Mouse (Mus musculus) liver, embryonic 16.5 days (tissue): ENCODE measurements around the gene Aqp5. TPM values are rescaled to one million over a fixed set of nuclear protein-coding genes. Genes with fewer than 3 reads are reported as not detected.

ENCODE experiments used
- ATAC-seq: fragments of 200-750 bp; cut with Nextera tagmentation; 2 replicates; pipeline ENCODE4 v1.8.0; 2017; ENCODE audit warnings: low read depth, mild to moderate bottlenecking, moderate number of reproducible peaks, moderate library complexity
- H3K27ac ChIP-seq: fragments of 300-500 bp; sonication (generic); 2 replicates; pipeline ENCODE4 v1.5.1; 2014; ENCODE audit warnings: mild to moderate bottlenecking, low read length
- H3K27me3 ChIP-seq: fragments of 300-500 bp; sonication (generic); 2 replicates; pipeline ENCODE4 v1.6.1; 2014; ENCODE audit warnings: low read depth, low read length, mixed read lengths; ENCODE audit not compliant: control insufficient read depth, insufficient read depth
- H3K36me3 ChIP-seq: fragments of 300-500 bp; sonication (generic); 2 replicates; pipeline ENCODE4 v1.6.1; 2014; ENCODE audit warnings: mild to moderate bottlenecking; ENCODE audit not compliant: control insufficient read depth, insufficient read depth
- H3K4me1 ChIP-seq: fragments of 300-500 bp; sonication (generic); 2 replicates; pipeline ENCODE4 v1.6.1; 2014; ENCODE audit warnings: low read depth, low read length, mixed read lengths; ENCODE audit not compliant: control insufficient read depth
- H3K4me2 ChIP-seq: fragments of 300-500 bp; sonication (generic); 2 replicates; pipeline ENCODE4 v1.6.1; 2014; ENCODE audit warnings: low read depth, low read length, mixed read lengths
- H3K4me3 ChIP-seq: fragments of 300-500 bp; sonication (generic); 2 replicates; pipeline ENCODE4 v1.5.1; 2014; ENCODE audit warnings: low read depth, mild to moderate bottlenecking, low read length
- H3K9ac ChIP-seq: fragments of 300-500 bp; sonication (generic); 2 replicates; pipeline ENCODE4 v1.6.1; 2014; ENCODE audit warnings: low read depth, low read length
- H3K9me3 ChIP-seq: fragments of 300-500 bp; sonication (generic); replicated peaks from 2 replicates; pipeline ENCODE4 v1.6.1; 2016; ENCODE audit warnings: low read length; ENCODE audit not compliant: control insufficient read depth
- WGBS: fragments of 180-500 bp; shearing (Covaris S2); extraction: QIAGEN DNeasy Blood & Tissue Kit; methylation state at CpG from one replicate; pipeline ENCODE4 v1.1.7; 2014; ENCODE audit not compliant: insufficient replicate concordance; 5-methylcytosine and 5-hydroxymethylcytosine counted together
- polyA plus RNA-seq: library from polyadenylated mRNA; unstranded; fragments of >200 nt; fragmentation: Nextera tagmentation; extraction: Ambion mirVana; gene quantifications from 2 replicates; pipeline ENCODE4 v1.2.1, GENCODE M21; 2015

The Aqp5 gene
- polyA plus RNA-seq, 1 experiment from 2014 or later: 0.07 TPM

DNA sequence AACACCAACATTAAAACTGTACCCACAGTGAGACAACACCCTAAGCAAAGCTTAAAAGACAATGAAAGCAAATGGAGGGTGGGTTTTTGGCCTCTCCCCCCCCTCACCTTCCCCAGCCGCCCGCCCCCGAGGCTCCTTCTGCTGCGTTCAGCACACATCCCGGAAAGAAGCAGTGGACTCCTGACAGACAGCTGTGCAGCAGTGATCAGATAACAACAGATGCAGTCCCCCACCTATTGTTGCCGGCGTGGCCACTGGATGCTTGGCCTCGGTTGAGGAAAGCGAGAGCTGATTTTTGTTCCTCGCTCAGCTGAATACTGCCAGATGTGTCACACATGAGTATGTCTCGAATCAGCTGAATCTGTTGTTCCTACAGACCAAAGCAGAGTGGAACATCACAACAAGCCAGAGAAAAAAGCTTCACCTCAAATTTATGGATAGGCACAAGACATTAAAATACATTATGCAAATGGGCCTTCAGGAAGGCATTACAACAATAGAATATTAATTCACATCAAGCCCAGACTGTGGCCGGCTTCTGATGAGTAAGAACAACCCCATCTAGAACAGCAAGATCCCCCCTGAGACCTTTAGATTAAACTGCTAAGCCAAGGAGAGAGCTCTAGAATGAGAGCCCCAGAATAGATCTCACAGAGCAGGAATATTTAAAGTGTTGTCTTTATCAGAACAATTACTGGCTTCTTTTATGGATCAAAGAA lies 47.0 kb downstream of the Aqp5 start:
- Histone ChIP-seq H3K36me3 (peaks cover 80% of the 10 kb centered on the region), H3K4me1 (no peaks in the 10 kb centered on the region), H3K9me3 (no peaks in the 10 kb centered on the region), H3K4me2 (no peak overlapping the region), H3K27me3 (no peaks in the 10 kb centered on the region), H3K9ac (no peak overlapping the region), H3K27ac (no peak overlapping the region), H3K4me3 (no peak overlapping the region)
- WGBS: 86% methylated on average over 12 of the region's 12 CpGs
- ATAC-seq: no peak

GRCm38 (mm10) chr15:99638124-99638485 lies 47.5 kb downstream of the Aqp5 start:
- H3K4me2 ChIP-seq: no peak overlapping the region
- no peak overlapping the region for H3K4me3 ChIP-seq
- no peak for ATAC-seq
- peaks cover 78% of the 10 kb centered on the region for H3K36me3 ChIP-seq
- H3K27me3 ChIP-seq: no peaks in the 10 kb centered on the region
- 88% methylated on average over 5 of the region's 5 CpGs for WGBS
- H3K27ac ChIP-seq: no peak overlapping the region
- no peaks in the 10 kb centered on the region for H3K4me1 ChIP-seq
- no peak overlapping the region for H3K9ac ChIP-seq
- no peaks in the 10 kb centered on the region for H3K9me3 ChIP-seq

- Histone ChIP-seq H3K9ac (no peak overlapping the region), H3K27ac (no peak overlapping the region), H3K9me3 (no peaks in the 10 kb centered on the region), H3K4me1 (peaks cover 8% of the 10 kb centered on the region), H3K4me3 (no peak overlapping the region), H3K27me3 (no peaks in the 10 kb centered on the region), H3K36me3 (peaks cover 37% of the 10 kb centered on the region), H3K4me2 (no peak overlapping the region)
- WGBS: 84% methylated on average over 6 of the region's 6 CpGs
- no peak for ATAC-seq
These were observed 52.0 kb downstream of the Aqp5 start for GRCm38 (mm10) chr15:99642622-99643021.

DNA sequence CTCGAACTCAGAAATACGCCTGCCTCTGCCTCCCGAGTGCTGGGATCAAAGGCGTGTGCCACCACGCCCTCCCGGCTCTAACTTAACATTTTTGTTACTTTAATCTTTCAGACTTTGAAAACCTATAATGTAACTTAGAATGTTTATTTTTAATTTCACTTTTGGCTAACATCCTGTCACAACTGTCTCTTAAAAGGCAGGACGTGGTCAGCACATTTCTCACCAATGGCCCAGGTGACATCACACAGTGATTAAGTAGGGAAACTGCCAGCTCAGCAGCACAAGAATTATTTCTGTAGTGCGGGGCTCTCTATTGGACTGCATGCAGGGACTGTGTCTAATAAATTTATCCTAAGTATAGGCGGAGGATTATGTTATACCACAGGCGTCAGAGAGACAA lies 53.2 kb downstream of the Aqp5 start:
- WGBS: 80% methylated on average over 10 of the region's 10 CpGs
- Histone ChIP-seq H3K27me3 (no peaks in the 10 kb centered on the region), H3K9me3 (no peaks in the 10 kb centered on the region), H3K4me2 (no peak overlapping the region), H3K36me3 (peaks cover 26% of the 10 kb centered on the region), H3K4me1 (peaks cover 14% of the 10 kb centered on the region), H3K4me3 (no peak overlapping the region), H3K9ac (no peak overlapping the region), H3K27ac (no peak overlapping the region)
- no peak for ATAC-seq

Other genes with a start within 250 kb of the Aqp5 start
- gene Fmnl3, start 220.3 kb upstream of the Aqp5 start, polyA plus RNA-seq: 2.9 and 3.0 TPM in 2 replicates
- 309 and 359 TPM in 2 replicates for gene Tmbim6, start 197.9 kb upstream of the Aqp5 start, polyA plus RNA-seq
- gene Nckap5l, start 133.0 kb upstream of the Aqp5 start, polyA plus RNA-seq: 0.57 and 0.92 TPM in 2 replicates
- 4.7 and 5.0 TPM in 2 replicates for gene Bcdin3d, start 116.1 kb upstream of the Aqp5 start, polyA plus RNA-seq
- gene Faim2, start 62.6 kb upstream of the Aqp5 start, polyA plus RNA-seq: 0.02 TPM in 1 of 2 replicates, not detected in the other
- not detected in 2 replicates for gene Aqp2, start 11.7 kb upstream of the Aqp5 start, polyA plus RNA-seq
- gene Aqp6, start 10.6 kb downstream of the Aqp5 start, polyA plus RNA-seq: not detected in 2 replicates
- gene Racgap1, start 60.9 kb downstream of the Aqp5 start, polyA plus RNA-seq: 63.1 and 68.1 TPM in 2 replicates
- 0.14 and 0.30 TPM in 2 replicates for gene Asic1, start 79.6 kb downstream of the Aqp5 start, polyA plus RNA-seq
- gene Smarcd1, start 111.3 kb downstream of the Aqp5 start, polyA plus RNA-seq: 4.0 and 4.5 TPM in 2 replicates
- gene Gm17349, start 114.7 kb downstream of the Aqp5 start, polyA plus RNA-seq: not detected in 2 replicates
- 36.3 and 42.2 TPM in 2 replicates for gene Gpd1, start 126.7 kb downstream of the Aqp5 start, polyA plus RNA-seq
- 71.0 and 77.1 TPM in 2 replicates for gene Cox14, start 134.8 kb downstream of the Aqp5 start, polyA plus RNA-seq
- 6.9 and 8.5 TPM in 2 replicates for gene Cers5, start 182.1 kb downstream of the Aqp5 start, polyA plus RNA-seq